Mouse (Mus musculus) C2C12 (cell line): ENCODE measurements around the gene Hist2h3c1. TPM values are rescaled to one million over a fixed set of nuclear protein-coding genes. Genes with fewer than 3 reads are reported as not detected.

Source experiments
- H3K27me3 ChIP-seq: one replicate; pipeline ENCODE4 v1.6.1; 2011; ENCODE audit not compliant: control insufficient read depth, insufficient read depth, insufficient read length
- H3K36me3 ChIP-seq: one replicate; pipeline ENCODE4 v1.6.1; 2011; ENCODE audit not compliant: control insufficient read depth, insufficient read depth
- H3K4me3 ChIP-seq: one replicate; pipeline ENCODE4 v1.5.1; 2011; ENCODE audit warnings: mild to moderate bottlenecking, control low read depth; ENCODE audit not compliant: poor library complexity, insufficient read depth, severe bottlenecking
- H3K79me2 ChIP-seq: one replicate; pipeline ENCODE4 v1.6.1; 2011; ENCODE audit not compliant: control insufficient read depth, insufficient read depth
- H3K79me3 ChIP-seq: one replicate; pipeline ENCODE4 v1.6.1; 2011; ENCODE audit warnings: low read depth, control low read depth
- H3ac ChIP-seq: one replicate; pipeline ENCODE3; 2011; ENCODE audit warnings: low read depth; ENCODE audit not compliant: control insufficient read depth, insufficient read length
- CEBPB ChIP-seq: IDR thresholded peaks from one replicate; pipeline ENCODE4 v1.6.1; 2011; ENCODE audit warnings: low read depth, mild to moderate bottlenecking, control low read depth, moderate library complexity
- CTCF ChIP-seq: IDR thresholded peaks from one replicate; pipeline ENCODE4 v1.5.1; 2011; ENCODE audit not compliant: control insufficient read depth, insufficient read depth, insufficient read length
- FOSL1 ChIP-seq: IDR thresholded peaks from one replicate; pipeline ENCODE4 v1.8.0; 2011; ENCODE audit warnings: mild to moderate bottlenecking, low read length; ENCODE audit not compliant: poor library complexity, insufficient read depth, severe bottlenecking
- MAX ChIP-seq: IDR thresholded peaks from one replicate; pipeline ENCODE4 v1.6.1; 2011; ENCODE audit warnings: mild to moderate bottlenecking, control low read depth
- MYOD1 ChIP-seq: IDR thresholded peaks from one replicate; pipeline ENCODE4 v1.6.1; 2011; ENCODE audit warnings: low read depth; ENCODE audit not compliant: control insufficient read depth, insufficient read length
- MYOG ChIP-seq: IDR thresholded peaks from one replicate; pipeline ENCODE4 v1.6.1; 2011; ENCODE audit not compliant: control insufficient read depth, insufficient read length; ENCODE audit errors: extremely low read depth
- USF1 ChIP-seq: IDR thresholded peaks from one replicate; pipeline ENCODE4 v1.6.1; 2011; ENCODE audit warnings: low read depth, mild to moderate bottlenecking, control low read depth, moderate library complexity
- polyA plus RNA-seq: library from polyadenylated mRNA; unstranded; fragments of >200 nt; fragmentation: generic; extraction: Trizol; gene quantifications from one replicate; pipeline ENCODE4 v1.2.1, GENCODE M21; 2012; ENCODE audit warnings: missing spikeins

The Hist2h3c1 gene
- polyA plus RNA-seq, 1 experiment, result 0.32 TPM

GRCm38 (mm10) chr3:96221640-96222038, 24.8 kb upstream of the Hist2h3c1 start:
- Histone ChIP-seq H3K36me3 (no peaks in the 10 kb centered on the region), H3K79me2 (no peaks in the 10 kb centered on the region), H3K27me3 (no peaks in the 10 kb centered on the region), H3K4me3 (peak overlapping the region; percentile 12), H3K79me3 (no peaks in the 10 kb centered on the region), H3ac (peak overlapping the region; percentile 64)
- TF ChIP-seq MYOG, result no peak
- no peak for TF ChIP-seq FOSL1
- no peak for TF ChIP-seq CTCF
- TF ChIP-seq CEBPB, result no peak
- no peak for TF ChIP-seq MAX
- no peak for TF ChIP-seq MYOD1
- no peak for TF ChIP-seq USF1

- no peaks in the 10 kb centered on the region for H3K36me3 ChIP-seq
- no peak overlapping the region for H3K4me3 ChIP-seq
- H3K79me2 ChIP-seq, result no peaks in the 10 kb centered on the region
- no peak overlapping the region for H3ac ChIP-seq
- no peaks in the 10 kb centered on the region for H3K79me3 ChIP-seq
- no peaks in the 10 kb centered on the region for H3K27me3 ChIP-seq
- TF ChIP-seq CTCF, result no peak
Measured at GRCm38 (mm10) chr3:96222774-96223173, 23.7 kb upstream of the Hist2h3c1 start.

GRCm38 (mm10) chr3:96225421-96225820, 21.1 kb upstream of the Hist2h3c1 start:
- no peak overlapping the region for H3ac ChIP-seq
- no peak overlapping the region for H3K4me3 ChIP-seq
- no peaks in the 10 kb centered on the region for H3K27me3 ChIP-seq
- TF ChIP-seq MYOG (no peak), MAX (no peak), CTCF (no peak), CEBPB (no peak), FOSL1 (no peak), USF1 (no peak), MYOD1 (no peak)
- H3K79me2 ChIP-seq, result no peaks in the 10 kb centered on the region
- H3K36me3 ChIP-seq, result no peaks in the 10 kb centered on the region
- H3K79me3 ChIP-seq, result no peaks in the 10 kb centered on the region

- Histone ChIP-seq H3K4me3 (no peak overlapping the region), H3ac (peak overlapping the region; percentile 12), H3K27me3 (no peaks in the 10 kb centered on the region), H3K79me3 (no peaks in the 10 kb centered on the region), H3K36me3 (no peaks in the 10 kb centered on the region), H3K79me2 (no peaks in the 10 kb centered on the region)
- peak; percentile 82 for TF ChIP-seq MAX
- TF ChIP-seq FOSL1, result peak; percentile 79
- no peak for TF ChIP-seq CEBPB
- TF ChIP-seq USF1, result peak; percentile 100
Measured at GRCm38 (mm10) chr3:96226695-96227648, 19.5 kb upstream of the Hist2h3c1 start.

- no peaks in the 10 kb centered on the region for H3K79me2 ChIP-seq
- H3K36me3 ChIP-seq, result no peaks in the 10 kb centered on the region
- H3ac ChIP-seq, result no peak overlapping the region
- TF ChIP-seq MYOG (no peak), CTCF (no peak), CEBPB (no peak), MYOD1 (no peak), FOSL1 (no peak), USF1 (no peak), MAX (no peak)
- H3K27me3 ChIP-seq, result no peaks in the 10 kb centered on the region
- H3K79me3 ChIP-seq, result no peaks in the 10 kb centered on the region
- H3K4me3 ChIP-seq, result no peak overlapping the region
Measured at GRCm38 (mm10) chr3:96228828-96229227, 17.7 kb upstream of the Hist2h3c1 start.

GRCm38 (mm10) chr3:96230404-96230803, 16.1 kb upstream of the Hist2h3c1 start:
- Histone ChIP-seq H3K27me3 (no peaks in the 10 kb centered on the region), H3K79me3 (no peaks in the 10 kb centered on the region), H3K79me2 (no peaks in the 10 kb centered on the region), H3K4me3 (no peak overlapping the region), H3ac (no peak overlapping the region), H3K36me3 (no peaks in the 10 kb centered on the region)
- TF ChIP-seq CTCF (no peak), CEBPB (no peak), MYOG (no peak), FOSL1 (no peak), USF1 (no peak), MAX (no peak), MYOD1 (no peak)
